Mouse (Mus musculus) lung, embryonic 14.5 days (tissue): Measurements from ENCODE around the gene Asic4. TPM values are rescaled to one million over a fixed set of nuclear protein-coding genes. Genes with fewer than 3 reads are reported as not detected.

Experiments
- ATAC-seq: fragments of 200-750 bp; cut with Nextera tagmentation; 2 replicates; pipeline ENCODE4 v1.8.0; 2017; ENCODE audit warnings: mild to moderate bottlenecking, moderate TSS enrichment, moderate library complexity; ENCODE audit not compliant: insufficient read depth
- DNase-seq: peaks from one replicate; pipeline ENCODE4 v3.0.0-alpha.2; 2015
- H3K27ac ChIP-seq: fragments of 300-500 bp; sonication (generic); 2 replicates; pipeline ENCODE4 v1.5.1; 2014; ENCODE audit warnings: low read depth, mild to moderate bottlenecking, moderate library complexity
- H3K27me3 ChIP-seq: fragments of 300-500 bp; sonication (generic); 2 replicates; pipeline ENCODE4 v1.6.1; 2014; ENCODE audit warnings: low read length, control low read depth; ENCODE audit not compliant: insufficient read depth
- H3K36me3 ChIP-seq: fragments of 300-500 bp; sonication (generic); 2 replicates; pipeline ENCODE4 v1.6.1; 2014; ENCODE audit warnings: control low read depth; ENCODE audit not compliant: insufficient read depth
- H3K4me1 ChIP-seq: fragments of 300-500 bp; sonication (generic); 2 replicates; pipeline ENCODE4 v1.6.1; 2014; ENCODE audit warnings: antibody characterized with exemption, control low read depth; ENCODE audit not compliant: insufficient read depth
- H3K4me2 ChIP-seq: fragments of 300-500 bp; sonication (generic); 2 replicates; pipeline ENCODE4 v1.6.1; 2014; ENCODE audit warnings: mild to moderate bottlenecking
- H3K4me3 ChIP-seq: fragments of 300-500 bp; sonication (generic); 2 replicates; pipeline ENCODE4 v1.5.1; 2014; ENCODE audit warnings: low read depth, low read length
- H3K9ac ChIP-seq: fragments of 300-500 bp; sonication (generic); 2 replicates; pipeline ENCODE4 v1.6.1; 2014
- H3K9me3 ChIP-seq: fragments of 300-500 bp; sonication (generic); 2 replicates; pipeline ENCODE4 v1.6.1; 2016; ENCODE audit warnings: low read depth, low read length, control low read depth
- CTCF ChIP-seq: IDR thresholded peaks from 2 replicates; pipeline ENCODE4 v1.5.1; 2016; ENCODE audit warnings: antibody characterized with exemption, low read depth
- WGBS: fragments of 180-500 bp; shearing (Covaris S2); extraction: QIAGEN DNeasy Blood & Tissue Kit; methylation state at CpG from one replicate; pipeline ENCODE4 v1.1.7; 2014; 5-methylcytosine and 5-hydroxymethylcytosine counted together
- polyA plus RNA-seq: library from polyadenylated mRNA; unstranded; fragments of >200 nt; fragmentation: Nextera tagmentation; extraction: Ambion mirVana; gene quantifications from 2 replicates; pipeline ENCODE4 v1.2.1, GENCODE M21; 2014

The Asic4 gene
- polyA plus RNA-seq, 1 experiment from 2014 or later, result 0.12 TPM

- Histone ChIP-seq H3K4me1 (peaks cover 26% of the 10 kb centered on the region), H3K4me2 (no peak overlapping the region), H3K9ac (no peak overlapping the region), H3K9me3 (no peaks in the 10 kb centered on the region), H3K27ac (no peak overlapping the region), H3K4me3 (no peak overlapping the region), H3K36me3 (peaks cover 17% of the 10 kb centered on the region), H3K27me3 (peaks cover 39% of the 10 kb centered on the region)
- ATAC-seq, result no peak
- no peak for DNase-seq
- 46% methylated on average over 13 of the region's 13 CpGs for WGBS
- no peak for TF ChIP-seq CTCF
Measured at GRCm38 (mm10) chr1:75443247-75444024, 6.8 kb upstream of the Asic4 start.

GRCm38 (mm10) chr1:75444208-75444607 is 6.0 kb upstream of the Asic4 start:
- Histone ChIP-seq H3K9me3 (no peaks in the 10 kb centered on the region), H3K4me1 (peaks cover 26% of the 10 kb centered on the region), H3K4me2 (no peak overlapping the region), H3K4me3 (no peak overlapping the region), H3K27ac (no peak overlapping the region), H3K36me3 (peaks cover 17% of the 10 kb centered on the region), H3K27me3 (peaks cover 45% of the 10 kb centered on the region), H3K9ac (no peak overlapping the region)
- no peak for TF ChIP-seq CTCF
- no peak for ATAC-seq
- DNase-seq, result no peak
- 39% methylated on average over 3 of the region's 3 CpGs for WGBS

- peaks cover 56% of the 10 kb centered on the region for H3K27me3 ChIP-seq
- H3K4me3 ChIP-seq, result no peak overlapping the region
- peak overlapping the region; percentile 54 for H3K4me2 ChIP-seq
- DNase-seq (peak; percentile 50), ATAC-seq (peak; percentile 22; the same call in 1 of the 2 replicates)
- H3K9ac ChIP-seq, result no peak overlapping the region
- WGBS, result 15% methylated on average over 9 of the region's 9 CpGs
- H3K4me1 ChIP-seq, result peaks cover 31% of the 10 kb centered on the region
- 0 out of 2 replicates have a peak overlapping the region, but pooled peaks have one; percentile 46 for H3K27ac ChIP-seq
- peaks cover 17% of the 10 kb centered on the region for H3K36me3 ChIP-seq
- TF ChIP-seq CTCF, result no peak
- H3K9me3 ChIP-seq, result no peaks in the 10 kb centered on the region
Measured at GRCm38 (mm10) chr1:75445141-75445701, 5.0 kb upstream of the Asic4 start.

GRCm38 (mm10) chr1:75445751-75446611 is 4.3 kb upstream of the Asic4 start:
- WGBS, result 2% methylated on average over 22 of the region's 22 CpGs
- Histone ChIP-seq H3K4me2 (peak overlapping the region; percentile 54), H3K27me3 (peaks cover 63% of the 10 kb centered on the region), H3K36me3 (peaks cover 13% of the 10 kb centered on the region; the same call in 1 of the 2 replicates), H3K9ac (no peak overlapping the region), H3K4me1 (peaks cover 37% of the 10 kb centered on the region), H3K9me3 (no peaks in the 10 kb centered on the region), H3K4me3 (peak overlapping the region; percentile 8; the same call in 1 of the 2 replicates), H3K27ac (peak overlapping the region; percentile 51)
- DNase-seq (peak; percentile 89), ATAC-seq (peak; percentile 35)
- peak; percentile 95 for TF ChIP-seq CTCF

GRCm38 (mm10) chr1:75446656-75447055 is 3.6 kb upstream of the Asic4 start:
- Histone ChIP-seq H3K27me3 (peaks cover 70% of the 10 kb centered on the region), H3K4me2 (peak overlapping the region; percentile 54), H3K27ac (peak overlapping the region; percentile 51; the same call in 1 of the 2 replicates), H3K9me3 (no peaks in the 10 kb centered on the region), H3K4me3 (no peak overlapping the region), H3K36me3 (peaks cover 13% of the 10 kb centered on the region; the same call in 1 of the 2 replicates), H3K4me1 (peaks cover 39% of the 10 kb centered on the region), H3K9ac (no peak overlapping the region)
- 2% methylated on average over 20 of the region's 20 CpGs for WGBS
- no peak for TF ChIP-seq CTCF
- DNase-seq (peak; percentile 69), ATAC-seq (peak; percentile 10; the same call in 1 of the 2 replicates)

GRCm38 (mm10) chr1:75447265-75448051 is 2.8 kb upstream of the Asic4 start:
- ATAC-seq, result peak; percentile 9; the same call in 1 of the 2 replicates
- H3K4me1 ChIP-seq, result peaks cover 39% of the 10 kb centered on the region
- peaks cover 7% of the 10 kb centered on the region; the same call in 1 of the 2 replicates for H3K36me3 ChIP-seq
- DNase-seq, result peak; percentile 43
- peaks cover 73% of the 10 kb centered on the region for H3K27me3 ChIP-seq
- TF ChIP-seq CTCF, result no peak
- H3K4me3 ChIP-seq, result no peak overlapping the region
- 0 out of 2 replicates have a peak overlapping the region, but pooled peaks have one; percentile 6 for H3K9ac ChIP-seq
- H3K4me2 ChIP-seq, result peak overlapping the region; percentile 54
- 5% methylated on average over 10 of the region's 10 CpGs for WGBS
- H3K9me3 ChIP-seq, result no peaks in the 10 kb centered on the region
- no peak overlapping the region for H3K27ac ChIP-seq
